Mouse (Mus musculus): Measurements from ENCODE around the gene Arpc3. TPM values are rescaled to one million over a fixed set of nuclear protein-coding genes. Genes with fewer than 3 reads are reported as not detected.

The Arpc3 gene
- 10 to 100 TPM; 45.2 to 62.8 TPM for total RNA-seq (2021)
- long read RNA-seq, experiment 1, partial matches to known transcripts = 1 of 4 reads
- long read RNA-seq, experiment 1, other reads (novel, unspliced or antisense) = 1 of 4 reads
- long read RNA-seq, experiment 2, partial matches to known transcripts = 1 of 4 reads
- long read RNA-seq, experiment 2, other reads (novel, unspliced or antisense) = 1 of 4 reads

DNA sequence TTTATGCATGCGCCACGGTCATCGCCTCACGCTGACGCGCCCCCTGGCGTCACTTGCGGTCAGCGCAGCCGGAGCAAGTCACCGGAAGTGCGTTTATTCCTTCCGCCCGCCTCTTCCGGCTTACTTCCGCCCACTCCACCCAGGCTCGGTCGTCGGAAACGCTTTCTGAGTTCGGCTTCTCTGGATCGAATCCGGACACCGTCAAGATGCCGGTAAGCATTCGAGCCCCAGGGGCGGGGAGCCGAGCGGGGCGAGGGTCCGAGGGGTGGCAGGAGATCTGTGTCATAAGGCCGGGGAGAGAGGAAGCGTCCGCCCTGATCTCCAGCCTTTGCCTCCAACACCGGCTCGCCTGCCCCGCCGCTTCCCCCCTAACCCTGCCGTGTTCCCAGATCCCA lies at the start of gene Arpc3:
TSS of gene Arpc3 (plus strand) at position 93 of the 395 bp plus-strand sequence.
- peak; percentile 93 for DNase-seq
- intact Hi-C loops (cut with DNase I) = loop anchor here (5.0 kb wide), 2 partner anchors 124 to 259 kb away; no protein-coding TSS in a partner anchor
- TF ChIP-seq CTCF (IDR thresholded peaks at IDR 0.05) = peak; percentile 98
- H3K4me3 ChIP-seq = peak within 1 kb of the TSS; percentile 89
- peak within 1 kb of the TSS; percentile 94 for H3K27ac ChIP-seq

DNA sequence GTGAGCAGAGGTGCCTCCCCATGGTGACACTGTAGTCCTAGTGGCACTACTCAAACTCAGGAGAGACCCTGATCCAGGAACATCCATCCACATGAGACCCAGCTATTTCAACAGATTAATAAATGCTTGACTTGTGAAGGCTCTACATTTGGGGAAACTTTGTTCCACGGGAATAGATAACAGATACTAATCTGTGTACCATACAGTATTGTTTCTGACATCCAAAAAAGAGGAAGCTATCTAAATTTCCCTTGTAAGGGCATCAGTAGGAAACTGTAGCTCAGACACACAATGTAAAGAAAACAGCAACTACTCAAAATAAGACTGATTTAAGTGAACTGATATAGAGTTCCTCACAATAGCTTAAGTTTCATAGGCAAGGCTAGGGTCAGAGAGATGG lies 48.8 kb upstream of the Arpc3 start:
- H3K4me3 ChIP-seq = no peak overlapping the region
- no peak for TF ChIP-seq CTCF (IDR thresholded peaks at IDR 0.05)
- intact Hi-C loops (cut with DNase I) = no loop called here
- no peak overlapping the region for H3K27ac ChIP-seq
- DNase-seq = no peak

DNA sequence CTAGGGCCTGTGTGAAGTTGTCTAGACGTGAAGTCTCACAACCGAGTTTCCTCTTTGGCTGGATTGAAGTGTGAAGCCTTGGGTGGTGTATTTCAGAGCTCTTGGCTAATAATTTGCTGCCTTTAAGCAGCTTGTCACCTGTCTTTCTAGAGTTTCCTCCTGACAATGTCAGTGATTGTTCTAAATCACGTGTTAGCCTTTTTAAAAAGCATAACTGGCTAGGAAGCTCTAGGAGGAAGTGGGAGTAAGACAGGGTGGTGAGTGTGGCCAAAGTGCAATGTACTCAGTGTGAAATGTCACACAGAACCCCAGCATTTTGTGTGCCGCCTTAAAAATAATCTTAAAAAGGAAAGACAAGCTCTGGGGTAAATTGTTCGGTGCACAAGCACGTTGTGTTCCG lies 47.9 kb upstream of the Arpc3 start:
- Histone ChIP-seq H3K4me3 (no peak overlapping the region), H3K27ac (no peak overlapping the region)
- TF ChIP-seq CTCF (IDR thresholded peaks at IDR 0.05) = no peak
- DNase-seq = no peak
- intact Hi-C loops (cut with DNase I) = loop anchor here (1.0 kb wide), 1 partner anchor 75 kb away; no protein-coding TSS in a partner anchor

DNA sequence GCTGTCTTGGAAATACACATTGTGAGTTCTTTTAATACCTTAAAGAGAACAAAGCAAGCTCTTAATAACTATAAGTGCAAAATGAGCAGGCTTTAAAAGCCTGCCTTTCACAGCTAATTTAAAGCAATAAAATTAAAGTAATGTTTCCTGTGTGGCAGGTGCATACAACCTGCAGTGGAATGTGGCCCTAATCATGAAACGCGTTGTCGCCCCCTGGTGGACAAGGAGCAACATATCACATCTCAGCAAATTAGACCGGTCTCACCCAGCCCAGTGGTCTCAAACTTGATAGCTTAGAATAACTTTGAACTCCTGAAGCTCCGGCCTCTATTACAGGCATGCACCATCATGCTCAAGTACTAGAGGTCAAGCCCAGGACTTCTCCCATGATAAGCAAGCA lies 47.4 kb upstream of the Arpc3 start:
- intact Hi-C loops (cut with DNase I) = loop anchor here (1.0 kb wide), 1 partner anchor 76 kb away; no protein-coding TSS in a partner anchor
- Histone ChIP-seq H3K4me3 (no peak overlapping the region), H3K27ac (no peak overlapping the region)
- DNase-seq = peak; percentile 81
- TF ChIP-seq CTCF (IDR thresholded peaks at IDR 0.05) = peak; percentile 92

DNA sequence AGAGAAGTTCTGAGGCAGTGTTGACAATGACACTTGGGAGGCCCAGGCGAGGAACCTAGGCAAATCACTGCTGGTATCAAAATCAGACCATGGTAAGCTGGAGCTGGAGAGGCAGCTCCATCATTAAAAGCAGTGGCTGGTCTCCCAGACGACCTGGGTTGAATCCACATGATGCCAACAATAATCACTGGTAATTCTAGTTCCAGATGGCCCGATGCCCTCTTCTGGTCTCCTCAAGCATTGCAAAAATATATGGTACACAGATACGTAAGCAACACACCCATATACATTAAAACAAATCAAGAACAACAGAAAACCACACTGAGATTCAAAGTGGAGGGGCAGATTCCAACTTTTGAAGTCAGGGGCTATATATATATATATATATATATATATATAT lies 45.9 kb upstream of the Arpc3 start:
- peak; percentile 31; the same call in 1 of the 2 replicates for TF ChIP-seq CTCF (IDR thresholded peaks at IDR 0.05)
- intact Hi-C loops (cut with DNase I) = no loop called here
- no peak for DNase-seq
- H3K4me3 ChIP-seq = no peak overlapping the region
- H3K27ac ChIP-seq = no peak overlapping the region

DNA sequence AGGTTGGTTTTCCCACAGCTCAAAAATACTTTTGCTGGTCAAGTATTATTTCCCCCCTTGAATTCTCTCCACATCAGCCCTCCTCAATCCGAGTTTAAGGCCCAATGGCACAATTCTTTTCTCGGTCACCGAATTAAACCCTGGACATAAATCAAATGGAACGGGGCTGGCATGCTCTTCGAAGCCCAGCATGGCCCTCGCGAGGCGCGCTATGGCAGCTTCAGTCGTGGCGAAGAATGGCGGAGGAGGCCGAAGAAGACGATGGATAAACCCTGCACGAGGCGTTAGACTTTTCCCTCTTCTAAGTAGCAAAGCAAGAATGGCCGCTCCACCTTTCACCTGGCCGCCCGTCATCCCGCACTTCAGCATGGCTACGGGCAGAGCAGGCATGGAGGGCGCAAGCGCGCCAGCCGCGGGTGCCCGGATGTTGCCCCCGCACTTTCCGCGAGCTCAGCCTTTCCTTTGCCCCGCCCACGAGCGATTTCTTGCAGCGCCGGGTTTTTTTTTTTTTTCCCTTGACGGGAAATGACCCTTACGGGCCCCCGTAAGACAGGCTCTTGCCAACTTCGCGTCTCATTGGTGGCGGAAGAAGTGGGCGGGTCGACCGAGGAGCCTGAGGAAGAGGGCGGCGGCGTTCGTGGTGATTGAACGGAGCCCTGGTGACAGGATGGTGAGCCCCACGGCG lies 37.7 kb upstream of the Arpc3 start, which contains the start of the genes Rad9b and Vps29:
TSS of gene Rad9b (minus strand) at position 427 of the 685 bp plus-strand sequence.
TSS of gene Vps29 (plus strand) at position 563 of the 685 bp plus-strand sequence.
- Histone ChIP-seq H3K4me3 (peak within 1 kb of the TSS; percentile 97), H3K27ac (peak within 1 kb of the TSS; percentile 90)
- DNase-seq = peak; percentile 99
- intact Hi-C loops (cut with DNase I) = loop anchor here (2.0 to 5.0 kb wide), 2 partner anchors 17 to 222 kb away; partner anchors contain the start of gene Gpn3
- no peak for TF ChIP-seq CTCF (IDR thresholded peaks at IDR 0.05)

DNA sequence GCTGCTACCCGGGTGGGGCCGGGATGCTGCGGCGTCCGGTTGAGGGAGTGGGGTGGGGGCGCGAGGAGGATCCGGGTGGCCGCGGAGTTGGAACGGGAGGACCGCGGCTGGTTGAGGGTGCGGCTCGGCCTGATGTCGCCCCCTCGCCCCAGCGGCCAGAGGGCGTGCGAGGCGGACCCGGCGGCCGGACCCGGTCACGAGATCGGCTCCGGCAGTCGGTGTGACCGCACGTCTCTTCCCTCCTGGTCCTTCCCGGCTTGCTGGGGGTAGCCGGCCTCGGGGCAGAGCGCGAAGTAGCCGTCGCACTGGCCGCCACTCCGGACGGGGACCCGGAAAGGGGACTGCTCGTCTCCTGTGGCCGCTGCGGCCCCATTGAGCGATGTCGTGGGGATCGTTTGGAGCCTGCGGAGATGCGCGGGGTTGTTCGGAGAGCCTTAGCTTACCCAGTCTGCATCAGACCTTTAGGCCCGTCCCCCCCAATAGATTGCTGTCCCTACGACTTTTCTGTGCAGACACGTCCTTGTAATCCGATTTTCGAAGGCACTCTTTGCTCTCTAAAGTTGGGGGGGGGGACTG lies 37.1 kb upstream of the Arpc3 start:
- no peak for DNase-seq
- TF ChIP-seq CTCF (IDR thresholded peaks at IDR 0.05) = peak; percentile 5; the same call in 1 of the 2 replicates
- peak overlapping the region; percentile 90 for H3K27ac ChIP-seq
- peak overlapping the region; percentile 97 for H3K4me3 ChIP-seq
- intact Hi-C loops (cut with DNase I) = loop anchor here (2.0 to 5.0 kb wide), 2 partner anchors 16 to 222 kb away; partner anchors contain the start of gene Gpn3

DNA sequence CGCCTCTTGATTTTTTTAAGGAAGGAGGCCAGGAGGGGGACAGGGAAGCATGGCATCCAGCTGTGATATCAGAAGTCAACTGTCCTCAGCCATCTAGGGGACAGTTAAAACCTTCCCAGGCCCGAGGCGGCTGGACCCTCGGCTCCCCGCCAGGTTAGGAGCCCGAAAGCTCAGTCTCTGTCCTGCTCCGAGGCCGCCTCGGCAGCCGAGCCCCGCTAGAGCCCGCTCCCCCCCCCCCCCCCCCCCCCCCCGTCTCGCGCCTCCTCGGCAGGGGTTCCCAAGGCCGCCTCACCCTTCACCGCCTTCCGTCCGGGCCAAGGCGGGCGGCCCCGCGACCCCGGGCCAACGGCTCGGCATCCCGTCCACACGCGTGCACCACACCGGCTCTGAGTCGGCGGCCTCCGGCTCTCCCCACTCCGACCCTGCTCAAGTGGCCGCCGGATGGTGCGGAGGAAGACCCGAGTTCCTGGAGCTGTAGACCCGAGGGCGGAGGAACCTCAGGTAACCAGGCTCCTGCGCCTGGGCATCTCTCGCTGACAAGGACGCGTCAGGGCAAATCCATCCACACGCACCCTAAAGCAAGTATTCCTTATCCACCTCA lies 20.0 kb upstream of the Arpc3 start, which contains the start of gene Gpn3:
TSS of gene Gpn3 (plus strand) at position 286 of the 601 bp plus-strand sequence.
- intact Hi-C loops (cut with DNase I) = loop anchor here (2.0 kb wide), 1 partner anchor 17 kb away; the partner anchor contains the start of genes Rad9b and Vps29
- TF ChIP-seq CTCF (IDR thresholded peaks at IDR 0.05) = no peak
- peak; percentile 55 for DNase-seq
- H3K4me3 ChIP-seq = peak within 1 kb of the TSS; percentile 90
- peak within 1 kb of the TSS; percentile 95 for H3K27ac ChIP-seq

DNA sequence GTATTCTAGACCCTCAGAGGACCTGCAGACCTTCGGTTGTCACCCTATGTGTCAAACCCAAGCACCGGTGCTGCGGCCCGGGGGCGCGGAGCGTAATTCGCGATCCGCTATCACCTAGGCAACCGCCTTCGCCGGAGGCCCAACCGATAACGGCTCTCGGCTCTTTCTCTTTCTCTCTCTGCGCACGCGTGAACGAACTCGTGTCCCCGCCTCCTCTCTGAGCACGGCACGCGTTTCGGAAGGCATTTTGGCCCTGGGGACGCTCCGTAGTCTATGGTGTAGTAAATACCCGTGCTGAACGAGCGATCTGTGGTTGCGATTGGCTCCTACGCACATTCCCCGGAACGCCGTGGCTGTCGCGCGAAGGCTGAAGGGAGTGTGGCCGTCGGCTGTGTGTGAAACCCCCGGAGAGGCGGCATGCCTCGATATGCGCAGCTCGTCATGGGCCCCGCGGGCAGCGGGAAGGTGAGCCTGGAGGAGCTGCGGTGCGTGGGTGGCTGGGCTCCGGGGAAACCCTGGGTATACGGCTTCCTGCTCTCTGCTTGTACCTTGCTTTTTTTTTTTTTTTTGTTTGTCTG lies 19.4 kb upstream of the Arpc3 start, which contains the start of gene Fam216a:
TSS of gene Fam216a (minus strand) at position 173 of the 578 bp plus-strand sequence.
- Histone ChIP-seq H3K4me3 (peak within 1 kb of the TSS; percentile 90), H3K27ac (peak within 1 kb of the TSS; percentile 95)
- intact Hi-C loops (cut with DNase I) = no loop called here
- no peak for TF ChIP-seq CTCF (IDR thresholded peaks at IDR 0.05)
- peak; percentile 99 for DNase-seq

DNA sequence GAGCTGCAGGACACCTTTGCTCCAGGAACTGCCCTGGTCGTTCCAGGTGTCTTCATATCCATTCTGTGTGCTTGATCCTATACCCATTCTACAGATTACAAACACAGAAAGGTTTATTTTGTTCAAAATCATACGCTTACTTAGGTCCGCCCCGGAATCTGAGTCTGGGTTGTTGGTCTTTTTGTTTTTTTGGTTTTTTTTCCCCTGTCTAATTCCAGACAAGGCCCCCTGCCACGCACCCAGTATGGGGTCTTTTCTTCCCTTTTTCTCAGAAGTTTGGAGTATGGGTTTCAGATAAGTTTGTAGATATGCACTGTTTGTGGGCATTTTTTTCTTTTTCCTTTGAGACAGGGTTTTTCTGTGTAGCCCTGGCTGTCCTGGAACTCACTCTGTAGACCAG lies 18.8 kb upstream of the Arpc3 start:
- Histone ChIP-seq H3K27ac (peak overlapping the region; percentile 95), H3K4me3 (peak overlapping the region; percentile 90)
- no peak for DNase-seq
- intact Hi-C loops (cut with DNase I) = no loop called here
- no peak for TF ChIP-seq CTCF (IDR thresholded peaks at IDR 0.05)

DNA sequence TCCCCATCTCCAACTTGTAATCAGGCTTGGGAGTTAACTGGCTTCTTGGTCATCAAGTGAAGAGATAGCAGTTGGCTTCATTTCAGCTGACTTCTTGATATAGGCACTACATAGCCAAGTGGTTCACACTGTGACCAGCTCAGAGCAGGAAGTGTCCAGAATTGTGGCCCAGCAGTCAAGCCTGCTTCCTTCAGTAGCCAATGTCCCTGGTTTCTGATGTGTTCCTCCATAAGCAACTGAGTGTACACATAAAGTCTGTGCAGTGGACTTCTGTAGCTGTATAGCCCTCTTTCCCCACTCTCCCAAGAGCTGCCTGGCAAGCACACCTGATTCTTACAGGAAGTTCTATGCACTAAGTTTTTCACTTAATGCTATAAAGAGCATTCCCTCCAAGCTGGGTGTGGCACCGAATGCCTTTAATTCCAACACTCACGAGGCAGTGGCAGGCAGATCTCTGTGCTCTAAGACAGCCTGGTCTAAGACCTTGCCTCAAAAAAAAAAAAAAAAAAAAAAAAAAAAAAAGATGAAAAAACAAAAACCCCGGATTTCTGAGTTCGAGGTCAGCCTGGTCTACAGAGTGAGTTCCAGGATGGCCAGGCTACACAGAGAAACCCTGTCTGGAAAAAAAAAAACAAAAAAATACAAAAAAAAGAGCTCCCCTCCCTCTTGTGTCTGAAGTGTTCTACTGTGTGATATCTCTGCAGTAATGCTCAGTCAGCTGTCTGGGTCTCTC lies 14.4 kb upstream of the Arpc3 start:
- no peak for TF ChIP-seq CTCF (IDR thresholded peaks at IDR 0.05)
- no peak overlapping the region for H3K27ac ChIP-seq
- DNase-seq = no peak
- no peak overlapping the region for H3K4me3 ChIP-seq
- intact Hi-C loops (cut with DNase I) = no loop called here

Measured in gastrocnemius, adult 2 months (tissue).